Comparison of ENCODE assay signal across 8 mouse cellular contexts in the genomic region with DNA sequence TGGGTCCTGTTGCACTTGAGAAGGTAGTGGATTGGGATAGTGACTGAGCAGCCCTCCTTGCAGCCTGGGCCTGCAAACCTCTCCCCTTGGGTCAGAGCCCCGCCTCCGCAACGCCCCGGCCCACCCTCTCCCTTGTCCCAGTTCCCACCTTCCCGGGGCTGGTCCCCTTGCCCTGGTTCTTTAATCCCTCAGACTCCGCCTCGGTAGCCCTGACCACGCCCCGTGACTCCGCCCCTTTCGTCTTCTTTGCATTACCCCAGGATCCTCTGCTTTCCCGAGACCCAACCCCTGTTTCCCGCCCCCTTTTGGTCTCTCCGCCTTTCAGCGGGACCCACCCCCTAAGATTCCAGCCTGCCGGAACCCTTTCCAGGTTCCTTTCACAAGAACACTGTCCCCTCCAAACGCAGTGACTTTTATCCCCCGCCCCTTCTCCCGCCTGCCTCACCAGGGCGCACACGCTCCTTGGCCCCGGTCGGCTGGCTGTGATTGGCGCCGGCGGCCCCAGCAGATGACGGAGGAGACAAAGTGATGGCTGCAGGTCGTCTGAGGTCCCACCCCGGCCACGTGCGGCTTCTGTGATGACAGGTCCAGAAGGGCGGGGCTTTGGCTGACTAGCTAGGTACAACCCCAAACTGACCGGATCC. TPM values are rescaled to one million over a fixed set of nuclear protein-coding genes. Genes with fewer than 3 reads are reported as not detected.
DNase-seq lines count a peak whose midpoint lies in the region; ATAC-seq and TF ChIP-seq lines count a peak whose summit lies in the region.

A gene (minus strand): TSS at position 562 of the 644 bp plus-strand sequence.

- H3K4me1 ChIP-seq in embryonic facial prominence, embryonic 14.5 days (ENCODE audit: control insufficient read depth, insufficient read depth, low read length) = peaks cover 17% of the 10 kb centered on the region; the same call in 1 of the 2 replicates
- peaks cover 5% of the 10 kb centered on the region for H3K4me1 ChIP-seq in heart, adult 2 months (ENCODE audit: control insufficient read depth, insufficient read depth, low read length)
- peaks cover 18% of the 10 kb centered on the region for H3K4me1 ChIP-seq in limb, embryonic 13.5 days
- H3K4me1 ChIP-seq in midbrain, embryonic 16.5 days (ENCODE audit: control insufficient read depth, insufficient read depth, low read length) = peaks cover 30% of the 10 kb centered on the region

- peak within 1 kb of the TSS; percentile 76 for H3K4me2 ChIP-seq in embryonic facial prominence, embryonic 14.5 days (ENCODE audit: low read depth, low read length)
- H3K4me2 ChIP-seq in limb, embryonic 13.5 days (replicated peaks) = peak within 1 kb of the TSS; percentile 86
- H3K4me2 ChIP-seq in midbrain, embryonic 16.5 days (ENCODE audit: low read length) = peak within 1 kb of the TSS; percentile 65

- H3K4me3 ChIP-seq in embryonic facial prominence, embryonic 14.5 days (ENCODE audit: low read depth, low read length) = peak within 1 kb of the TSS; percentile 54
- peak within 1 kb of the TSS; percentile 71 for H3K4me3 ChIP-seq in heart, adult 2 months
- H3K4me3 ChIP-seq in limb, embryonic 13.5 days = peak within 1 kb of the TSS; percentile 60
- peak within 1 kb of the TSS; percentile 51 for H3K4me3 ChIP-seq in midbrain, embryonic 16.5 days (ENCODE audit: low read depth, low read length)

- no peaks in the 10 kb centered on the region for H3K79me2 ChIP-seq in heart, adult 2 months (replicated peaks; ENCODE audit: control insufficient read depth, insufficient read depth, low read length)

- under 1% methylated on average over 30 of the region's 33 CpGs for WGBS in embryonic facial prominence, embryonic 14.5 days
- WGBS in heart, adult 2 months = 1% methylated on average over 33 of the region's 33 CpGs
- under 1% methylated on average over 33 of the region's 33 CpGs for WGBS in limb, embryonic 13.5 days
- under 1% methylated on average over 33 of the region's 33 CpGs for WGBS in midbrain, embryonic 16.5 days

- ATAC-seq in embryonic facial prominence, embryonic 14.5 days (ENCODE audit: low read depth) = peak; percentile 93
- ATAC-seq in limb, embryonic 13.5 days (ENCODE audit: low FRiP score, low read depth) = peak; percentile 95
- ATAC-seq in midbrain, embryonic 16.5 days = peak; percentile 87

- TF ChIP-seq CTCF in heart, adult 2 months (IDR thresholded peaks at IDR 0.05) = no peak

- no peaks in the 10 kb centered on the region for H3K36me3 ChIP-seq in embryonic facial prominence, embryonic 14.5 days (ENCODE audit: control insufficient read depth, insufficient read depth, low read length)
- H3K36me3 ChIP-seq in heart, adult 2 months (ENCODE audit: control insufficient read depth, insufficient read depth, low read length) = no peaks in the 10 kb centered on the region
- no peaks in the 10 kb centered on the region for H3K36me3 ChIP-seq in limb, embryonic 13.5 days
- H3K36me3 ChIP-seq in midbrain, embryonic 16.5 days (ENCODE audit: control insufficient read depth, insufficient read depth, low read length) = no peaks in the 10 kb centered on the region

- peak within 1 kb of the TSS; percentile 63 for H3K9ac ChIP-seq in embryonic facial prominence, embryonic 14.5 days (ENCODE audit: low read depth, low read length)
- H3K9ac ChIP-seq in heart, adult 2 months (ENCODE audit: low read depth, low read length) = peak within 1 kb of the TSS; percentile 60
- H3K9ac ChIP-seq in limb, embryonic 13.5 days = peak within 1 kb of the TSS; percentile 65
- H3K9ac ChIP-seq in midbrain, embryonic 16.5 days (ENCODE audit: low read depth, low read length) = peak within 1 kb of the TSS; percentile 73

- intact Hi-C loops in heart, adult 2 months (cut with DNase I) = loop anchor here (2.0 to 10.0 kb wide), 3 partner anchors 199 to 377 kb away; no protein-coding TSS in a partner anchor

- no peaks in the 10 kb centered on the region for H3K9me3 ChIP-seq in embryonic facial prominence, embryonic 14.5 days (ENCODE audit: control insufficient read depth, low read length)
- H3K9me3 ChIP-seq in limb, embryonic 13.5 days = no peaks in the 10 kb centered on the region
- H3K9me3 ChIP-seq in midbrain, embryonic 16.5 days (replicated peaks; ENCODE audit: control insufficient read depth, low read length, poor library complexity, severe bottlenecking) = no peaks in the 10 kb centered on the region

- no peaks in the 10 kb centered on the region for H3K27me3 ChIP-seq in embryonic facial prominence, embryonic 14.5 days (replicated peaks; ENCODE audit: control insufficient read depth, insufficient read depth, low read length)
- H3K27me3 ChIP-seq in heart, adult 2 months (ENCODE audit: control insufficient read depth, insufficient read depth, low read length) = no peaks in the 10 kb centered on the region
- H3K27me3 ChIP-seq in limb, embryonic 13.5 days = no peaks in the 10 kb centered on the region
- H3K27me3 ChIP-seq in midbrain, embryonic 16.5 days (ENCODE audit: control insufficient read depth, insufficient read depth, low read depth, low read length) = no peaks in the 10 kb centered on the region

- peak; percentile 75 for TF ChIP-seq EP300 in heart, adult 2 months (IDR thresholded peaks at IDR 0.05; ENCODE audit: insufficient read depth, low read depth, low read length)

- peak; percentile 63 for TF ChIP-seq POLR2A in heart, adult 2 months (IDR thresholded peaks at IDR 0.05; ENCODE audit: insufficient read depth, low read depth, low read length)

- DNase-seq in 3T3-L1 (ENCODE audit: low read depth, low spot score) = peak; percentile 96
- DNase-seq in adrenal gland, postnatal 4 days (ENCODE audit: low spot score in 2 of 2) = peak; percentile 91 to 97
- peak; percentile 98 for DNase-seq in embryonic facial prominence, embryonic 14.5 days (ENCODE audit: low spot score)
- peak; percentile 98 to 99 for DNase-seq in heart, adult 2 months
- DNase-seq in kidney, adult 8-10 months = peak; percentile 99 to 100
- DNase-seq in spleen, postnatal 10 days (ENCODE audit: low spot score in 2 of 2) = peak; percentile 85 to 95

- H3K27ac ChIP-seq in embryonic facial prominence, embryonic 14.5 days (replicated peaks; ENCODE audit: low read depth, low read length) = peak within 1 kb of the TSS; percentile 71
- H3K27ac ChIP-seq in heart, adult 2 months = peak within 1 kb of the TSS; percentile 79
- H3K27ac ChIP-seq in limb, embryonic 13.5 days = peak within 1 kb of the TSS; percentile 28; the same call in 1 of the 2 replicates
- H3K27ac ChIP-seq in midbrain, embryonic 16.5 days (ENCODE audit: low read length) = peak within 1 kb of the TSS; percentile 91

RNA-seq across cellular contexts. Expression of the gene that starts here (rescaled TPM):
- 10 to 100 TPM; 37.6 to 40.8 TPM for total RNA-seq in adrenal gland, postnatal 4 days (2021)
- 9.5 TPM in 2 replicates for polyA plus RNA-seq in embryonic facial prominence, embryonic 14.5 days (2014; fragmentation: Nextera tagmentation; extraction: Ambion mirVana)
- 10 to 100 TPM; 26.3 to 33.1 TPM for total RNA-seq in heart, adult 2 months (2021)
- polyA plus RNA-seq in heart, adult 2 months (2012; rRNA removed) = 19.6 and 21.3 TPM in 2 replicates
- 13.7 and 14.7 TPM in 2 replicates for polyA plus RNA-seq in limb, embryonic 13.5 days (2015; fragmentation: Nextera tagmentation; extraction: Ambion mirVana)
- polyA plus RNA-seq in midbrain, embryonic 16.5 days (2015; fragmentation: Nextera tagmentation; extraction: Ambion mirVana) = 43.4 and 49.9 TPM in 2 replicates

Comparison
In these comparisons a context has a peak if more than half of its experiments do, and no peak if none do; other contexts are left out.
1. Peak in every context shown above with its lines: DNase-seq, ATAC-seq, H3K4me3 ChIP-seq and H3K27ac ChIP-seq.
2. H3K27ac ChIP-seq: peak in every context shown above with its lines; median percentile 91 in midbrain, embryonic 16.5 days; 79 in heart, adult 2 months; 71 in embryonic facial prominence, embryonic 14.5 days; 28 in limb, embryonic 13.5 days.